Mouse (Mus musculus) midbrain, embryonic 11.5 days (tissue): ENCODE measurements around the gene Gm11077. TPM values are rescaled to one million over a fixed set of nuclear protein-coding genes. Genes with fewer than 3 reads are reported as not detected.

Experiments used
- ATAC-seq: fragments of 200-750 bp; cut with Nextera tagmentation; 2 replicates; pipeline ENCODE4 v1.8.0; 2017; ENCODE audit warnings: moderate TSS enrichment, moderate library complexity; ENCODE audit not compliant: low FRiP score
- DNase-seq: peaks from one replicate; pipeline ENCODE4 v3.0.0; 2015; ENCODE audit warnings: low spot score; ENCODE audit errors: missing footprints
- H3K27ac ChIP-seq: fragments of 300-500 bp; sonication (generic); 2 replicates; pipeline ENCODE4 v1.5.1; 2014; ENCODE audit warnings: low read depth, low read length
- H3K27me3 ChIP-seq: fragments of 300-500 bp; sonication (generic); 2 replicates; pipeline ENCODE4 v1.6.1; 2014; ENCODE audit warnings: mild to moderate bottlenecking, low read length, moderate library complexity, mixed read lengths; ENCODE audit not compliant: control insufficient read depth, insufficient read depth
- H3K36me3 ChIP-seq: fragments of 300-500 bp; sonication (generic); 2 replicates; pipeline ENCODE4 v1.6.1; 2014; ENCODE audit warnings: mild to moderate bottlenecking, low read length, moderate library complexity, mixed read lengths; ENCODE audit not compliant: control insufficient read depth, insufficient read depth
- H3K4me1 ChIP-seq: fragments of 300-500 bp; sonication (generic); 2 replicates; pipeline ENCODE4 v1.6.1; 2014; ENCODE audit warnings: low read length; ENCODE audit not compliant: control insufficient read depth, insufficient read depth
- H3K4me2 ChIP-seq: fragments of 300-500 bp; sonication (generic); 2 replicates; pipeline ENCODE4 v1.6.1; 2014; ENCODE audit warnings: mild to moderate bottlenecking, moderate library complexity
- H3K4me3 ChIP-seq: fragments of 300-500 bp; sonication (generic); 2 replicates; pipeline ENCODE4 v1.5.1; 2014; ENCODE audit warnings: low read depth, low read length
- H3K9ac ChIP-seq: fragments of 300-500 bp; sonication (generic); 2 replicates; pipeline ENCODE4 v1.6.1; 2014; ENCODE audit warnings: low read length
- H3K9me3 ChIP-seq: fragments of 300-500 bp; sonication (generic); 2 replicates; pipeline ENCODE4 v1.6.1; 2016; ENCODE audit warnings: low read length; ENCODE audit not compliant: control insufficient read depth
- WGBS: fragments of 180-500 bp; shearing (Covaris S2); extraction: QIAGEN DNeasy Blood & Tissue Kit; methylation state at CpG from one replicate; pipeline ENCODE4 v1.1.7; 2014; 5-methylcytosine and 5-hydroxymethylcytosine counted together
- polyA plus RNA-seq: library from polyadenylated mRNA; unstranded; fragments of >200 nt; fragmentation: Nextera tagmentation; extraction: Ambion mirVana; gene quantifications from 2 replicates; pipeline ENCODE4 v1.2.1, GENCODE M21; 2014

Gene Gm11077
- polyA plus RNA-seq, result not detected in 2 replicates

GRCm38 (mm10) chr6:140729272-140729671 is at the start of gene Gm11077:
Gene Gm11077 (plus strand): TSS chr6:140729284.
- Histone ChIP-seq H3K4me2 (no peak within 1 kb of the TSS), H3K9ac (no peak within 1 kb of the TSS), H3K36me3 (no peaks in the 10 kb centered on the region), H3K27me3 (no peaks in the 10 kb centered on the region), H3K4me1 (peaks cover 4% of the 10 kb centered on the region; the same call in 1 of the 2 replicates), H3K27ac (no peak within 1 kb of the TSS), H3K4me3 (no peak within 1 kb of the TSS), H3K9me3 (no peaks in the 10 kb centered on the region)
- DNase-seq (no peak), ATAC-seq (no peak)
- WGBS, result 87% methylated on average over 5 of the region's 5 CpGs

GRCm38 (mm10) chr6:140680713-140681112 is 48.4 kb upstream of the Gm11077 start:
- Histone ChIP-seq H3K27ac (no peak overlapping the region), H3K4me1 (peaks cover 15% of the 10 kb centered on the region), H3K9ac (no peak overlapping the region), H3K4me3 (no peak overlapping the region), H3K36me3 (no peaks in the 10 kb centered on the region), H3K4me2 (no peak overlapping the region), H3K9me3 (no peaks in the 10 kb centered on the region), H3K27me3 (no peaks in the 10 kb centered on the region)
- 42% methylated on average over 7 of the region's 7 CpGs for WGBS
- DNase-seq, result no peak
- ATAC-seq, result no peak

- ATAC-seq (peak; percentile 17; the same call in 1 of the 2 replicates), DNase-seq (no peak)
- no peaks in the 10 kb centered on the region for H3K36me3 ChIP-seq
- no peak overlapping the region for H3K27ac ChIP-seq
- 57% methylated on average over 13 of the region's 13 CpGs for WGBS
- H3K9me3 ChIP-seq, result no peaks in the 10 kb centered on the region
- no peak overlapping the region for H3K4me2 ChIP-seq
- H3K27me3 ChIP-seq, result no peaks in the 10 kb centered on the region
- H3K4me1 ChIP-seq, result peaks cover 10% of the 10 kb centered on the region
- H3K4me3 ChIP-seq, result no peak overlapping the region
- H3K9ac ChIP-seq, result no peak overlapping the region
Observed at GRCm38 (mm10) chr6:140682829-140683228, 46.3 kb upstream of the Gm11077 start.

- Histone ChIP-seq H3K27me3 (no peaks in the 10 kb centered on the region), H3K27ac (no peak overlapping the region), H3K4me3 (no peak overlapping the region), H3K4me1 (no peaks in the 10 kb centered on the region), H3K36me3 (no peaks in the 10 kb centered on the region), H3K9ac (no peak overlapping the region), H3K9me3 (no peaks in the 10 kb centered on the region), H3K4me2 (no peak overlapping the region)
- no peak for DNase-seq
- no peak for ATAC-seq
- WGBS, result 90% methylated on average over 11 of the region's 11 CpGs
Observed at GRCm38 (mm10) chr6:140684403-140684802, 44.7 kb upstream of the Gm11077 start.

- Histone ChIP-seq H3K4me1 (no peaks in the 10 kb centered on the region), H3K27ac (no peak overlapping the region), H3K4me2 (no peak overlapping the region), H3K9me3 (no peaks in the 10 kb centered on the region), H3K4me3 (no peak overlapping the region), H3K9ac (no peak overlapping the region), H3K36me3 (no peaks in the 10 kb centered on the region), H3K27me3 (no peaks in the 10 kb centered on the region)
- WGBS, result 91% methylated on average over 16 of the region's 16 CpGs
- DNase-seq (no peak), ATAC-seq (no peak)
Observed at GRCm38 (mm10) chr6:140689617-140690404, 39.3 kb upstream of the Gm11077 start.

- Histone ChIP-seq H3K27me3 (no peaks in the 10 kb centered on the region), H3K36me3 (no peaks in the 10 kb centered on the region), H3K9ac (no peak overlapping the region), H3K9me3 (no peaks in the 10 kb centered on the region), H3K4me2 (no peak overlapping the region), H3K4me3 (no peak overlapping the region), H3K4me1 (no peaks in the 10 kb centered on the region), H3K27ac (no peak overlapping the region)
- DNase-seq (no peak), ATAC-seq (no peak)
- 93% methylated on average over 6 of the region's 6 CpGs for WGBS
Observed at GRCm38 (mm10) chr6:140692160-140692559, 36.9 kb upstream of the Gm11077 start.

GRCm38 (mm10) chr6:140696192-140696879 is 32.7 kb upstream of the Gm11077 start:
- no peak overlapping the region for H3K4me3 ChIP-seq
- WGBS, result 78% methylated on average over 12 of the region's 12 CpGs
- no peaks in the 10 kb centered on the region for H3K36me3 ChIP-seq
- H3K9ac ChIP-seq, result no peak overlapping the region
- H3K9me3 ChIP-seq, result no peaks in the 10 kb centered on the region
- DNase-seq (no peak), ATAC-seq (no peak)
- no peak overlapping the region for H3K27ac ChIP-seq
- no peaks in the 10 kb centered on the region for H3K27me3 ChIP-seq
- no peaks in the 10 kb centered on the region for H3K4me1 ChIP-seq
- H3K4me2 ChIP-seq, result no peak overlapping the region

- Histone ChIP-seq H3K36me3 (no peaks in the 10 kb centered on the region), H3K27me3 (no peaks in the 10 kb centered on the region), H3K4me1 (no peaks in the 10 kb centered on the region), H3K9ac (no peak overlapping the region), H3K4me3 (no peak overlapping the region), H3K4me2 (no peak overlapping the region), H3K27ac (no peak overlapping the region), H3K9me3 (no peaks in the 10 kb centered on the region)
- ATAC-seq (no peak), DNase-seq (no peak)
- WGBS, result 88% methylated on average over 11 of the region's 11 CpGs
Observed at GRCm38 (mm10) chr6:140697994-140698393, 31.1 kb upstream of the Gm11077 start.

GRCm38 (mm10) chr6:140698596-140698995 is 30.5 kb upstream of the Gm11077 start:
- DNase-seq (no peak), ATAC-seq (no peak)
- no peak overlapping the region for H3K9ac ChIP-seq
- H3K9me3 ChIP-seq, result no peaks in the 10 kb centered on the region
- H3K4me2 ChIP-seq, result no peak overlapping the region
- no peaks in the 10 kb centered on the region for H3K36me3 ChIP-seq
- no peak overlapping the region for H3K4me3 ChIP-seq
- H3K27ac ChIP-seq, result no peak overlapping the region
- no peaks in the 10 kb centered on the region for H3K4me1 ChIP-seq
- WGBS, result 100% methylated on average over 1 of the region's 1 CpGs
- H3K27me3 ChIP-seq, result no peaks in the 10 kb centered on the region
